Comparison of ENCODE assay signal across 22 mouse cellular contexts in the genomic region with DNA sequence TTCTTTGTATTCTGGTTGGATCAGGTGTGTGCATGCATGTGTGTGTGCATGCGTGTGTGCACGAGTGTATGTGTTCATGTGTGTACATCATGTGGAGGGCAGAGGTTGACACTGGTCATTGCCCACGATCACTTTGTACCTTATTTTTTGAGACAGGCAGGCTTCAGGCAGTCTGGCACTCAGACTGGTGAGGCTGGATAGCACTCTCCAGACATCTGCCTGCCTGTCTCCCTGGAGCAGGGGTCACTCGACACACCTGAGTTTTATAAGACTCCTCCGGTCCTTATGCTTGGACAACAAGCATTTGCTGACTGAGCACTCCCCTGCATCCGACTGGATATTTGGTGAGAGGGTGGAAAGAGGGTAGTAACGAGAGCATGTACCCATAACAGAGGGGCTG. TPM values are rescaled to one million over a fixed set of nuclear protein-coding genes. Genes with fewer than 3 reads are reported as not detected.
DNase-seq lines count a peak whose midpoint lies in the region; ATAC-seq and TF ChIP-seq lines count a peak whose summit lies in the region.
"Had no signal": no experiment of that assay in that cellular context is flagged by ENCODE, and none has a peak within 500 bp of the region (broad histone marks: within the 10 kb centered on the region; RNA-seq: fewer than 3 reads in every experiment).

No protein-coding gene starts in this region.

- H3K27me3 ChIP-seq in heart, postnatal 0 days (ENCODE audit: control insufficient read depth, insufficient read depth, low read length), result no peaks in the 10 kb centered on the region
- H3K27me3 ChIP-seq in limb, embryonic 13.5 days, result no peaks in the 10 kb centered on the region
- H3K27me3 ChIP-seq: embryonic facial prominence, embryonic 12.5 days; limb, embryonic 12.5 days; lung, embryonic 15.5 days; midbrain, embryonic 15.5 days had no signal

- 0 out of 2 replicates have a peak overlapping the region, but pooled peaks have one; percentile 66 for H3K27ac ChIP-seq in heart, postnatal 0 days (ENCODE audit: low read depth)
- no peak overlapping the region for H3K27ac ChIP-seq in limb, embryonic 13.5 days
- H3K27ac ChIP-seq: hindbrain, embryonic 10.5 days; kidney, postnatal 0 days; limb, embryonic 12.5 days; liver, embryonic 14.5 days; macrophage; midbrain, embryonic 15.5 days had no signal

- no peak for ATAC-seq in heart, postnatal 0 days (ENCODE audit: insufficient read depth, low read depth)
- no peak for ATAC-seq in limb, embryonic 13.5 days (ENCODE audit: low FRiP score, low read depth)
- ATAC-seq: forebrain, embryonic 14.5 days; midbrain, embryonic 15.5 days had no signal

- no peak for TF ChIP-seq EP300 in heart, postnatal 0 days (IDR thresholded peaks at IDR 0.05; ENCODE audit: low read depth)

- DNase-seq in heart, postnatal 0 days (ENCODE audit: low spot score), result no peak
- DNase-seq in heart, postnatal 25 days (ENCODE audit: low spot score), result no peak
- peak; percentile 0 for DNase-seq in lung, postnatal 10 days
- DNase-seq in lung, postnatal 14 days, result no peak
- DNase-seq in thymus, postnatal 14 days, result no peak
- DNase-seq in urinary bladder, postnatal 10 days (ENCODE audit: low spot score), result no peak
- DNase-seq: cerebellum, adult 11 months; cerebellum, adult 9-11 months; kidney, adult 18-20 months; right cerebral cortex, adult 18-20 months; right cerebral cortex, postnatal 4 days; thymus, adult 18-20 months had no signal

- intact Hi-C loops in heart, postnatal 25 days (cut with DNase I), result loop anchor here (5.0 kb wide), 1 partner anchor 91 kb away; the partner anchor contains the start of gene Mob4

- no peaks in the 10 kb centered on the region for H3K36me3 ChIP-seq in heart, postnatal 0 days (replicated peaks; ENCODE audit: control insufficient read depth, insufficient read depth, low read length)
- no peaks in the 10 kb centered on the region; the same call in 1 of the 2 replicates for H3K36me3 ChIP-seq in limb, embryonic 13.5 days
- H3K36me3 ChIP-seq: embryonic facial prominence, embryonic 12.5 days; hindbrain, embryonic 10.5 days; limb, embryonic 12.5 days; lung, embryonic 15.5 days; midbrain, embryonic 15.5 days had no signal

- H3K9me3 ChIP-seq in heart, postnatal 0 days (replicated peaks; ENCODE audit: control insufficient read depth, low read length), result no peaks in the 10 kb centered on the region
- H3K9me3 ChIP-seq in limb, embryonic 13.5 days, result no peaks in the 10 kb centered on the region
- H3K9me3 ChIP-seq: embryonic facial prominence, embryonic 12.5 days; hindbrain, embryonic 10.5 days; limb, embryonic 12.5 days; lung, embryonic 15.5 days; midbrain, embryonic 15.5 days had no signal

- H3K4me3 ChIP-seq in heart, postnatal 0 days (ENCODE audit: low read depth, low read length), result no peak overlapping the region
- no peak overlapping the region for H3K4me3 ChIP-seq in limb, embryonic 13.5 days
- H3K4me3 ChIP-seq: hindbrain, embryonic 10.5 days; lung, embryonic 15.5 days; midbrain, embryonic 15.5 days had no signal

- peaks cover 25% of the 10 kb centered on the region for H3K4me1 ChIP-seq in heart, postnatal 0 days (ENCODE audit: control insufficient read depth, insufficient read depth)
- H3K4me1 ChIP-seq in limb, embryonic 13.5 days, result peaks cover 47% of the 10 kb centered on the region

- H3K9ac ChIP-seq in heart, postnatal 0 days (replicated peaks; ENCODE audit: low read depth, low read length), result no peak overlapping the region
- no peak overlapping the region for H3K9ac ChIP-seq in limb, embryonic 13.5 days
- H3K9ac ChIP-seq: embryonic facial prominence, embryonic 12.5 days; limb, embryonic 12.5 days; liver, embryonic 14.5 days; lung, embryonic 15.5 days; midbrain, embryonic 15.5 days had no signal

- H3K4me2 ChIP-seq in heart, postnatal 0 days (ENCODE audit: low read depth, low read length), result no peak overlapping the region
- H3K4me2 ChIP-seq in limb, embryonic 13.5 days (replicated peaks), result peak overlapping the region; percentile 63
- H3K4me2 ChIP-seq: lung, embryonic 15.5 days; midbrain, embryonic 15.5 days had no signal

- TF ChIP-seq CTCF in heart, postnatal 0 days (IDR thresholded peaks at IDR 0.05; ENCODE audit: low read depth), result no peak

- 89% methylated on average over 7 of the region's 7 CpGs for WGBS in heart, postnatal 0 days
- 85% methylated on average over 7 of the region's 7 CpGs for WGBS in limb, embryonic 13.5 days

RNA-seq across cellular contexts. Expression of gene Rftn2, which starts 3.6 kb away (rescaled TPM):
- total RNA-seq in heart, postnatal 0 days (2014; rRNA removed; ENCODE audit: low replicate concordance), result 3.6 and 6.1 TPM in 2 replicates
- 7.2 TPM in 2 replicates for polyA plus RNA-seq in heart, postnatal 0 days (2015; fragmentation: Nextera tagmentation; extraction: Ambion mirVana)
- total RNA-seq in heart, postnatal 25 days (2021), result 10 to 100 TPM; 14.2 to 14.4 TPM
- 34.5 and 37.0 TPM in 2 replicates for polyA plus RNA-seq in limb, embryonic 13.5 days (2015; fragmentation: Nextera tagmentation; extraction: Ambion mirVana)

RNA-seq across cellular contexts. Expression of gene Mars2, which starts 14.0 kb away (rescaled TPM):
- total RNA-seq in heart, postnatal 0 days (2014; rRNA removed; ENCODE audit: low replicate concordance), result 5.1 and 5.7 TPM in 2 replicates
- polyA plus RNA-seq in heart, postnatal 0 days (2015; fragmentation: Nextera tagmentation; extraction: Ambion mirVana), result 2.4 and 2.9 TPM in 2 replicates
- 1 to 10 TPM; 5.3 to 5.4 TPM for total RNA-seq in heart, postnatal 25 days (2021)
- 2.5 and 2.7 TPM in 2 replicates for polyA plus RNA-seq in limb, embryonic 13.5 days (2015; fragmentation: Nextera tagmentation; extraction: Ambion mirVana)
